Mouse (Mus musculus) embryo, embryonic 11 days (tissue): ENCODE data around the gene Axl.

Source experiments
- DNase-seq: peaks from one replicate; pipeline ENCODE4 v3.0.0-alpha.2; 2015

Axl gene

DNA sequence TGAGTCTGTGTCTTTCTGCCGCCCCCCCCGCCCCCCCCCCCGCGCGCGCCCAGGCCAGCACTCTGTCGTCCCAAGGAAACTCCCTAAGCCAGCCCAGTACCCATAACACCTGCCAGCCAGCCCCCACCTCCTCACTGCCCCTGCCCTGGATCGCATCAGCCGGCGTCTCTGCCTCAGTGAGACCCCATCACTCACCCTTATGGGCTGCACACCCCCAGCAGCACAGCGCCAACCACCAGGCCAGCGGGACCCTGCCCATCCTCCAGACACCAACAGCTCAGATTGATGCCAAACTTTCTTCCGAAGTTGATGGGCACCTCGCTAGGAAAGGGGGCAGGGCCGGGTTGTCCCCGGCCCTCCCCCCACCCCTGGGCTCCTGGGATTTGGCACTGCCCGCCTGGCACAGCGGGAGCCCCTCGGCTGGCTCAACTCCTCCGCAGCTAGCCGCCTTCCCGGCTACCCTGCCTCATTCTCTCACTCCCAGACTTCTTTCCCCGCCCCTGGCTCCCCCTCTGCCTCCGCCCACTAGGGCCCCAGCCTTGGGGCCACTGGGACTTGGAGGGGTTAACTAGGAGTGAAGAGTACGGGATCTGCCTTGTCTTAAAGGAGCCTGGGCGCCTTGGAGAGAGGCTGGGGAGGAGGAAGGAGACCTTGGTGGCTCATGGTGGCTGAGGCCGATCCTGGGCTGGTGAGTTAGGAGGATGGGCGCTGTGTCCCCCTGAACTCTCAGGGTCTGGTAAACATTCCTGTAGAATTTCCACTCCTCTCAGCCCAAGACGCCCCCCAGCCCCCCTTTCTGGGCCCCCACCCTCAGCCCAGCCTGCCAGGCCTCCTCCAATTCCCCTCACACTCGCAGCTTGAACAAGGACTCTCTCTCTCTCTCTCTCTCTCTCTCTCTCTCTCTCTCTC is at the start of gene Axl:
Gene Axl, minus strand, starts transcription at position 486 of the 909 bp plus-strand sequence.
- peak; percentile 86 for DNase-seq

DNA sequence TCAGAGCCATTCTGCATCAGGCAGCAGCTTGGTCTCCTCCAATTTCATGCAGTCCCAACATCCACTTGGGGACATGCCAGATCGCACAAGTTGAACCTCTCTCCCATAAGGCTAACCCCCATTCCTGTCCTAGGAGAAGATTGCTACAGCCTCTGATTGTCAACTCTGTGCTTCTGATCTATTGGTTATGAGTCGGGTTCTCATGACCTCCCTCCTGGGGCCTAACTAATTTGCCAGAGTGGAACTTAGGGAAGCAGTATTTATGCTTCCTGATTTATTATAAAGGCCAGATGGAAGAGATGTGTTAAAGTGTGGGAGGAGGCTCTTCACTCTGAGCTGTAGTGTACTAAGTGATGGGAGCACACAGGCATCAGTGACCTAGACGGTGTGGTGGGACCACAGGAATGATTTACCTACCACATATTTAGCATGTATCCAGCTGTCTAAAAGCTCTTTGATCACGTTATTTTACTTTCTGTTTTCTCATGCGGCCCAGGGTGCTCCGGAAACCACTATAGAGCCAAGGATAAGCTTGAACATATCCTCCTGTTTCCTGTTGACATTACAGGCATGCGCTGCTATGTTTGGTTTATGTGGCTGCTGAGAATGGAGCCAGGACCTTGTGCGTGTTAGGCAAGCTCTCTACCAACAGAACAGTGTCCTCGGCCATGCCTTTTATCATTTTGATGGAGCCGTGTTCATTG is 46.8 kb upstream of the Axl start:
- DNase-seq = peak; percentile 14

DNA sequence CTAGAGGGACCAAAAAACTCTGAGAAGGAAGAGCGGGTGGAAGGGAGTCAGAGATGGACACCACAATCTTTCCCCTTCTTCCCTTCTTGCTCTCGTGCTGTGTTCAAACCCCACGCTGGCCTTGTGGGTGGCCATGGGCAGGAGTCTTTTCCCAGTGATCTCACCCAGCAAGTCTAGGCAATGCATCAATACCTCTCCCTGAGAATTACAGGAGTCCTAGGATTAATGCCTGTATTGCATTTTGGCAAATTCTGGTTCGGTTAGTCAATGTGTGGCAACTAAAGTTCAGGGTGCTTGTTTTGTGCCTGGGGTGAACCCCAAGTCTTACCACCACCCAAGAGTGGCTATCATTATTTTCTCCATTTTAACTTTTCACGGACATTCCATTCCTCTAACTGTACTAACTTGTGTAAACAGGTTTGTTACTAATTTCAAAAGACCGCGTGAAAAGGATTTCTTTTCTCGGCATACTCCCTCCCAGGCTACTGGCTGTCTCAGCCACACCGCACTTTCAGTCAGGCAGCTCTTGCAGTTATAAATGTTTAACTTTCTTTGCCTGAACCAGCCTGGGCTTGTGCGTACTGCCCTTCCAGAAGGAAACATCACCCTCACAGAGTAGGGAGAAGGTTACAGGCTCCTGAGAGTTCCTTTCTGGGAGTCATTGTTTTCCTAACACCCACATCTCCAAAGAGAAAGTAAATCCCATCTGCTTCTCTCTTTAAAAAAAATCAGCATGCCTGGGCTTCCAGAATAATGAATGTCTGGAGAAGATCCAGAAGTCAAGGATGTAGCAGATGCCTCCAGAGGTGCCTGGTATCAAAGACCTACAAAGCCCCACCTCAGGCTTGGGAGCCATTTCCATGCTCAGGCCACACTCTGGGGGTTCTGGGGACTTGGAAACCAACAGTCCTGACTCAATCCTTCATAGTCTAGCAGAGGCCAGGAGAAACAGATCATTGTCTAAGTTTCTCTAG is 43.3 kb upstream of the Axl start:
- no peak for DNase-seq

DNA sequence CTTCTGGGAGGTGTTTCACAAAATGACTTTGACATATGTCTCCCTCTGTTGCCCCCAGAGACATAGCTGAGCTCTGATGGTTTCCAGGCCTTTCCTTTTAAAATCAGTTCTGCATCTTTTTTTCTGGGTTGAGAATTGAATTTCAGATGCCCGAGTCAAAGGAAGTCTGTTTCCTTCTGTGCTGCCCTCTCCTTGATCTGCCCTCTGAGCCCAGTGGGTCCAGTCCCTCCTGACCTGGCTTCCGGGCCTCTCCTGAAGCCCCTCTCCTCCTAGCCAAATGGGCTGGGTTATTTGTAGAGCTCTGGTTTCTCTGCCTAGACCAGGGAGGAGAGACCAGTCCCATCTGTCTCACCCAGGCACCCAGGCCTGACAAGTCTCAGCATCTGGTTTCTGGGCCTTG is 41.7 kb upstream of the Axl start:
- peak; percentile 69 for DNase-seq

DNA sequence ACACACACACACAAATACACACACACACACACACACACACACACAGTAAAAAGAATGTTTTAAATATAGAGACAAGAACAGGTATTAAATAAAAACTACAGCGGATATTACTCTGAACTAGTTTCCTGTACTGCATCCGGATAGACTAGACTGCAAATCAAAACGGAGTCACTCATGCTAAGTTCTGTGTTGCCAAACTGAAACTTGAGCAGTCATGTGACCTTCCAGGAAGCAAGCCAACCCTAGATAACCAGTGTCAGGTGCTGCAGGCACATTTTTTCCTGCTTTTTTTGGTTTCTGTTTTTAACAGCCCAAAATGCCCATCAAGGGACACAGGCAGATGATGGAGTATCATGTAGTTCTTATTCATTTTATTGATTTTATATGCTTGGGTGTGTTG is 38.7 kb upstream of the Axl start:
- no peak for DNase-seq

DNA sequence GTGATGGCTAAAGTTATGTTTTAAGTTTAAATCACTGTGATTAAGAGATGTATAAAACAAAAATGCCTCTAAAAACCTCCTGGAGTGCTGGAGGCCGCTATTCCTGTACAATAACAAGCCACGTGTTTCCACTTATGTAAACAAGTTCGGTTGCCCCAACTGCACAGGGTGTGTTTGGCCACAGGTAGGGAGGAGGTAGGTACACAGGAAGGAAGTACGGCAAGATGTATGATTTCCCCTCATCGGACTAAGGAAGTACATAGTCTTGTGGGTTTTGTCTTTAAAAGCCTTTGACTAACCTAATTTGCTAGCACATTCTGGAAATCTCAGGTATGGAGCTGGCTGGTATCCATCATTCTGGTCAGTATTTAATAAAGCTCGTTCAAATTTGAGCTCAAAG is 37.5 kb upstream of the Axl start:
- DNase-seq = no peak

DNA sequence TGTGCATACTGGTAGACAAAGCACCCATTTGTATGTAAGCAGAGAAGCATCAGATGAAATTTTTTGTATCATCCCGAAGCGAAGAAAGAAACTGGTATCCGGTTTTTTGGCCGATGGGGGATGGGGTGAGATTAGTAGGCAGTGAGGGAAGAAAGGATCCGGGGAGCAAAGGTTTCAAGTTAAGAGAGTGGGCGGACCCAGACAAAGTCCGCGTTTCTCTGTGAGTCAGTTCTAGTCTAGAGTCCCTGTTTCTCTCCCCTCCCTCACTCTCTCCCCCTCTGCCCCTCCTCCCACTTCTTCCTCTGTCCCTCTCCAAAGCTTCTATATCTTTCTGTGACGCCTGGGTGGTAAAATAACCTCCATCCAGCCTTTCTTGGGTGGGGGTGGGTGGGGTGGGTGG is 36.5 kb upstream of the Axl start:
- no peak for DNase-seq

DNA sequence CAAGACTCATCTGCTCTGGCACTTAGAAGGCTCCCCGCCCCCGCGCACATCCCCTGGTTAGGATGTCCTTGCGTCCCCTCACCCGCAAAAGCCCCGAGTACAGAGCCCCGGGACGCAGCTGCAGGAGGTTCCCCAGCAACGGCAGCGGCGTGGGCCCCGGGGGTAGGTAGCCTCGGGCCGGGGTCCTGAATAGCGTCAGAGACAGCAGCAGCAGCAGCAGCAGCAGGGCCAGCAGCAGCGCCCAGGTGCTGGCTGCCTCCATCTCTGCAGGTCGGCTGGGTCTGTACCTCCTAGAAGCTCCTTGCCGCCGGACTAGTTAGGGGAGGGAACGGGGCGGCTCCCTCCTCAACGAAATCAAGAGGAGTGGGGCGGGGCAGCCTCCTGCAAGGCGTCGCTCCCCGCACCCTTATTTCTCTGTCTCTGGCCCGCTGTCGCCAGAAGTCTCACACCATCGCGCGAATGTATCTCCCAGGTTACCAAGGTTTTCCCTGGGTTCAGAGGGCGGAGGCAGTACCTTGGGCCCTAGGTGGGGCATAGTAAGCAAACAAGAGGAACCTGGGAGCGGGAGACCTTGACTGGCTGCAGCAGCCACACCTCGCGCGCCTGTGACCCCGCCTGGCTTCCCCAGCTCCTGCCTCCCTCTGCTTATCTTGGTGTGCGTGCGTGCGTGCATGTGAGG is 27.9 kb upstream of the Axl start, which contains the start of gene Cyp2s1:
Gene Cyp2s1, minus strand, starts transcription at position 673 of the 679 bp plus-strand sequence.
- peak; percentile 57 for DNase-seq

DNA sequence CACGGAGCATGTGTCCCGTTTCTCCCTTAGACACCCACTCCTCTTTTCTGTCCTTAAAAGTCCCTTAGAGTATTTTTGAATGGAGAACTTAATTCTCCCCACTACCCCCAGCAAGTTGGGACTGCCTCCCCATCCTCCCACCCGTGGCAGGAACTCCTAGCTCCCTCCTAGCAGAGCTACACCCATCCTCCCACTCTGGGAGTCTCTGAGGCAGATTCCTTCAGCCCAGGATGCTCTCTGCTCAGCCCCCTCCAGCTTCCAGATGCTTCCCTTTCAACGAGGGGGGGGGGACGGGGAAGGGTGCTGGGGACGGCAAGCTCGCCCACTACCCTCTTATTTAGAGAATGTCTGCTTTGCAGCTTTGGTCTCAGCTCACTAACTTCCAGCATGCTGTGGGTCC is 27.1 kb upstream of the Axl start:
- no peak for DNase-seq

DNA sequence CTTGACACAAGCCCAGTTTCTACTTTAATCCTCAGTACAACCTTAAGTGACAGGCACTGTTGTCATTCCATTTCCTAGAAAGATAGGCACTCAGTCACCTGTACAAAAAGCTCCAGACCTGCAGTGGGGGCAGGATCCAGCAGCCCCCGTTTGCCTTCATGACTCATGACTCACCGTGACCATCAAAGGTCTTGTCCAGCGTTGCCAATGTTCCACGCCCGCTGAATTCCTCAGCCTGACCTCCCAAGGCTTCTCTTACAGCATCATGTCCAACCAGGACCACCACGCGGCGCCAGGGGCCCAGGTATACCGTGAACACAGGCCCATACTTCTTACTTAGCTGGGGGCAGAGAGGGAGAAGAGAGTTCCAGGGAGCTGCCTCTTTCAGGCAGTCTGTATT is 26.2 kb upstream of the Axl start:
- DNase-seq = no peak

DNA sequence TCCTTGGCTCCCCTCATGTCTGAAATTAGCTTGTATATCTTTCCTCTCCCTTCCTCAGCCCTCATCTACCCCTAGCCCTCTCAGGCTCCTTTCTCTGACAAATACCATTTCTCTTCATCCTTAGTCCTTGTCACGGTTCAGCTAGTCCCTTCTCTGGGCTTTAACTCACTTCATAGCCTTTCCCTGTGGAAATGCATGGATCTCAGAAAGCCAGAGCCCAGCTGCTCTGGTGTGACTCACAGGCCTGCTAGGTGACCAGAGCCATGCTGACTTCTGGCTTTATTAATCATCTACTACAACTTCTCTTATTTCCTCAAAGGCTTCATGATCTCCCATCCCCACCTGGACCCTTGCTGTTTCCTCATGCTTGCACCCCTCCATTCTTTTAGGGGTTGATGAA is 23.7 kb upstream of the Axl start:
- no peak for DNase-seq

DNA sequence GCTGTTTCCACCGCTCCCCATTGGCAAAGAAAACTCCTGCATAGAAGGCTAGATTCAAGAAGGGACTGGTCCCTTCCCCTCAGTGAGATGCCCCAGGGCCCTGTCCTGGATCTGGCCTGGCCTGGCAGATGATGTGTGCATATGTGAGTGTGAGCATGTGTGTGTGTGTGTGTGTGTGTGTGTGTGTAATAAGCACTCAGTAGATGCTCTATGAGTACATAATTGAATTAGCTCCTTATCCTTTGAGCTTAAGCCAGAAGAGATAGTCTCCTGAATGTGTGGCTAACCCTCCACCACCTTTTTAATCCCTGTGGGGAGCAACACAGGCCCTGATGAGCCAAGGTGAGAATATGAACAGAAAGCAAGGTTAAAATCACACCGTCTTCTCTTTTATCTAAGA is 23.2 kb upstream of the Axl start:
- no peak for DNase-seq

DNA sequence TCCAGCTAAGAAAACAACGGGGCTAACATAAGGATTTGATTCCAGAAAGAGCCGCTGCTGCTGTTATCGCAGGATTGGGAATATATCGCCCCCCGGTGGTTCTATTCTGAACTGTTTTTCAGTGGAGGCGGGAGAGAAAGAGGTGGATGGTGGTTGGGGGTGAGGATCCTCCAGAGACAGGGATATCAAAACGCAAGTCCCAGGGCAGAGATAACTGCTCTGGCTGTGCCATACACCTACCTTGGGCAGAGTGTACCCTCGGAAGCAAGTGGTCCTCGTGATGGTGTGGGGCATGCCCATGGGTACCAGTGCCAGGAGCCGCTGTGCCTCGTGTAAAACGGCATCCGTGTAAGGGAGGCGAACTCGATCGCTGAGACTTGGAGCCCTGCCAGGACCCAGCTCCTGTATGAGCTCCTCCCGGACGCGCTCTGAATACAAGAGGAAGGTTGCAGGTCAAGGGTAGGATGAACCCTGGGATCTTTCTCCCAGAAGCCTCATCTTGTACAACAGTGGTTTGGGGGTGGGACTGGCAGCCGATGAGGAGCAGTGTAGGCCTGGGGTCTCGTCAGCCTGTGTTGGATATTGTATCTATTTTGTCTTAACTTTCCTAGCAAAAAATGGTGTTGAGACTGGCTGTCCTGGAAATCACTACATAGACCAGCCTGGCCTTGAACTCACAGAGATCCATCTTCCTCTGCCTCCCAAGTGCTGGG is 17.3 kb upstream of the Axl start:
- peak; percentile 86 for DNase-seq

DNA sequence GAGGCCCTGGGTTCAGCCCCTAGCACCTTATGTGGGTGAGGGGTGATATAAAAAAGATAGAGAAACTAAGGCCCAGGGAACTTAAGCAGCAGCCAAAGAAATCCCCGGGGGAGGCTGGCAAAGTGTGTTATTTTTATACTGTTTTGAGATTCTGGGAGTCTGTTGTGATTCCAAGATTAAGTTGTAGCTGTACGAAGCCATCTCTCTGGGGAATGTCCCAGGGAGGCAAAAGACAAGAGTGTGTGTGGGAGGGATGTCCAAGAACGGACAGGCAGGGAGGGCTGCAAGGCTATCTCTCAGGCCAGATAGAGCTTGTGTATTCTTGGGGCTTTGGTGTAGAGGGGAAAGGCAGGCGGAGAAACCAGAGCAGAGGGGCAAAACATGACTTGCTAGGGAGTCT is 16.3 kb upstream of the Axl start:
- DNase-seq = no peak

DNA sequence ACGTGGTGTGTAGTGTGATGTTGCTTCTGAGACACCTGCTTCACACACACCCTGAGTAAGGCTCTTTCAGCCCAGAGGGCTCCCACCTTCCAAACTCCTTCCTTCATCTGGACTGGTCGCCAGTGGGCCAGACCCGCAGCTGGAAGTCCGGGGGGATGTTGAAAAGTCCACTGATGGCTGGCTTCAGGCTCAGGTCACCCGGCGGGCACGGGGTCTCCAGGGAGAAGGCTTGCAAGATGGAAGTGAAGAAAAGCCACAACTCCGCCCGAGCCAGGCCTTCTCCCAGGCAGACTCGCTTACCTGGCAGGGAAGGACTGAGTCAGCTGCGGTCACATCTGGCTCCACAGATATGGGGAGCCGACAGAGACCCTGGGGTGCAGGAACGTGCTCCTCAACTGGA is 15.0 kb upstream of the Axl start:
- DNase-seq = no peak

DNA sequence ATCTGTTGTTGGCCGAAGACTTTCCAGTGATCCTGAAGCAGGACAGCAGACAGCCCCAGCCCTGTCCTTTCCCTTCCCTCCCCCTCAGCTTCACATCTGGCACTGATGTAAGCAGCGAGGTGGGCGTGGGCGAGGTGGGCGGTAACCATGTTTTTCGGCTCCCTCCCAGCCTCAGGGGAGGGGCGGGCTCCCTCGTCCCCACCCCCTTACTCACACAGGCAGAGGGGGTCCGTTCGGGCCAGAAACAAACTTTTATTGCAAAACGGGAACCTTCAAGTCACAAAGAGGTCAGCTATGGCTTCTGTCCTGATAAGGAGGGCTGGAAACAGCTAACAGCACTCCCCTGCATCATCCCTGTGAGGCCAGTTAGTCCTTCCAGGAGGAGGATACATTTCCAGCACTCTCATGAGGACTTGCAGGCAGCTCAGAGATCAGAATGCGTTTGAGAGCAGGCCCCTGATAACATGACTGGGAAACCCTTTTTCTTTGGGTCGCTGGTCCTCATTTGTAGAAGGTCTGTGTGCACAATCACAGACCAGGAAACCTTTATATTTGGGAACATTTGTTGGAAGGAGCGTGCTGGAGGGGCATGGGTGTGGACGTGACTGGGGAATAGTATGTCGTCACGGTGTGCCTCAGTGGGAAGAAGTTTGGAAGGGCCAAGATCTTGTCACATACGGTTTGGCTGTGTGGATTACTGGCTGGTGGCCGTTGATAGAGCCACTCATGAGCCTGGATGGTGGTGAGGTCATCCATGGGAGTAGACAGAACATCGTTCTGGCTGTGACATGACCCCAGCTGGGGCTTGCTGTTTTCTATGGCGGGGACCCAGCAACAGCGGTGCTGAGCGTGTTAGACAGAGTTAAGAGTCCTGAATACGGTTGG is 14.0 kb upstream of the Axl start:
- peak; percentile 83 for DNase-seq

DNA sequence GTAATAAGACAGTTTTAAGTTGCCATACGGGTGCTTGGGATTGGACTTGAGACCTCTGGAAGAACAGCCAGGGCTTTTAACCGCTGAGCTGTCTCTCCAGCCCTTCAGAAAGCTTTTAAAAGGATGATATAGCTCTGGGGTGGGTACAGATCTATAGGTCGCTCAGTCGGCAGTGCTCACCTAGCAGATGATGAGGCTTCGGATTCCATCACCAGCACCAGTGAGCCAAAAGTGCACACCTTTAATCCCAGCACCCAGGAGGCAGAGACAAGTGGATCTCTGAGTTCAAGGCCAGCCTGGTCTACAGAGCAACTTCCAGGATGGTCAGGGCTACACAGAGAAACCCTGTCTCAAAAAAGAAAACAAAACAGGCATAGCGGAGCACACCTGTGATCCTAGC is 12.5 kb upstream of the Axl start:
- no peak for DNase-seq

DNA sequence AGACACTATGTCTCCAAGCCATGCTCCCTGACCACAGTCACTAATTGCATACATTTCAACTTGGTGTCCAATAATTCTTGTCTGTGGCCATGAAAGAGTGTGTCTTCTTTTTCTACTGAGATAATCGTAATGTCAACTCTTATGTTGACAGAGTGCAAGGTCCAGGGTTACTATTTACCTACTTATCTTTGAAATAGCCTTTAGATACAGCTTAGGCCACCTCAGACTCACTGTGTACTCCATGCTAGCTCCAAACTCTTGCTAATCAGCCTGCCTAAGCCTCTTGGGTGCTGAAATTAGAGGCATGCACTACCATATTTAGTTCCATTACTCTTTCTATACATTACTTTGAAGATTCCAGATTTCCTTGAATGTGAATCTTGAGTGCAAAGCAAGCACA is 10.9 kb upstream of the Axl start:
- no peak for DNase-seq

DNA sequence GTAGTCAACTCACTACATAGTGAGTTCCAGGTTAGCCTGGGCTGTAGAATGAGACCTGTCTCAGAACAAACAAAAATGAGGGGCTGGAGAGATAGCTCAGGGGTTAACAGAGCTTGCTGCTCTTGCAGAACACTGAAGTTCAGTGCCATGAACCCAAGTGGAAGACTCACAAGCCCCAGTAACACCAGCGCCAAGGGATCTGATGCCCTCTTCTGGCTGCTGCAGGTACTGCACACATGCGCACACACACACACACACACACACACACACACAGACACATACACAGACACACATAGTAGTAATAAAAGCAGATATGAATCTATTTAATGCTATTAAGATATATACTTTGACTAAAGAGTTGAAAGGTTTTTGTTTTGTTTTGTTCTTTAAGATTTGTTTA is 10.0 kb upstream of the Axl start:
- DNase-seq = no peak

DNA sequence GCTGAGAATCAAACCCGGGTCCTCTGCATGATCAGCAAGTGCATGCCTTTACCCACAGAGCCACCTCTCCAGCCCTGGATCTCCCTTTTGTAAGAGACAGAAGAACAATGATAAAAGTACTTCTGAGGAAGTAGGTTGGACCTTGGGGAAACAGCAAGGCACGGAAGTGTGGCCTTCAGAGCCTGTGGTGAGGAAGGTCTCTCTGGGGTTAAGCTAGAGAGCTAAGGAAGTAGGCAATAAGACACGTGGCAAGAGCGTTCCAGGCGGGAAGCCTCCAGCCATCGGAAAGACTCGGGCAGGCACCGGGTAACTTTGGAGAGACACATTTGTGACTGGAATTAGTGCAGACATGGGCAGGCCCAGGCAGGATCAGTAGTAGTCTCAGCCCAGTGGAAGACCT is 6.3 kb upstream of the Axl start:
- DNase-seq = no peak

DNA sequence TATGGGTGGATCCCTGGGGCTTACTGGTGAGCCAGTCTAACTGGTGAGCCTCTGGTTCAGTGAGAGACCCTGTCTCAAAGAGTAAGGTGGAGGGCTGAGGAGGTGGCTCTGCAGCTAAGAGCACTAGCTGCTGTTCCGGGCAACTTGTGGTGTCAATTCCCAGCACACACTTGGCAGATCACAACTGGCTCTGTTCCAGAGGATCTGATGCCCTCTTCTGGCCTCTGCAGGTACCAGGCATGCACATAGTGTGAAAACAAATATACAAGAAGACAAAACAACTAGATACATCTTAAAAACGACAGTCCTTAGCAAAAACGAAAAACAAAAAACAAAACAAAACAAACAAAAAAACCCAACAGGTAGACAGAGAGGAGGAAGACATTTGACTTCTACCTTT is 5.2 kb upstream of the Axl start:
- no peak for DNase-seq
